Mouse (Mus musculus) layer of hippocampus, adult 11-12 months (tissue): ENCODE data around the gene Mpp2.

Experiments
- DNase-seq: peaks from one replicate; pipeline ENCODE4 v3.0.0; 2022; ENCODE audit warnings: low spot score

Mpp2 gene

GRCm38 (mm10) chr11:102035456-102035960 is 52.8 kb downstream of the Mpp2 start:
- no peak for DNase-seq

- peak; percentile 58 for DNase-seq
Measured at GRCm38 (mm10) chr11:102034887-102035286, 53.4 kb downstream of the Mpp2 start.

- DNase-seq = no peak
Measured at GRCm38 (mm10) chr11:102033055-102033591, 55.2 kb downstream of the Mpp2 start.

GRCm38 (mm10) chr11:102031149-102031548 is 57.2 kb downstream of the Mpp2 start:
- peak; percentile 45 for DNase-seq

GRCm38 (mm10) chr11:102029966-102030365 is 58.3 kb downstream of the Mpp2 start:
- DNase-seq = no peak

- no peak for DNase-seq
Measured at GRCm38 (mm10) chr11:102029304-102029703, 59.0 kb downstream of the Mpp2 start.

GRCm38 (mm10) chr11:102028087-102028816 is 60.1 kb downstream of the Mpp2 start, which contains the start of gene Mpp3:
Gene Mpp3 (minus strand): TSS chr11:102028461.
- DNase-seq = no peak

GRCm38 (mm10) chr11:102027361-102028017 is 60.8 kb downstream of the Mpp2 start:
- DNase-seq = no peak

- DNase-seq = peak; percentile 50
Measured at GRCm38 (mm10) chr11:102026694-102027360, 61.5 kb downstream of the Mpp2 start.

GRCm38 (mm10) chr11:102025991-102026660 is 62.2 kb downstream of the Mpp2 start:
- no peak for DNase-seq

GRCm38 (mm10) chr11:102025354-102025753 is 63.0 kb downstream of the Mpp2 start:
- DNase-seq = no peak

- DNase-seq = no peak
Measured at GRCm38 (mm10) chr11:102024875-102025274, 63.4 kb downstream of the Mpp2 start.

GRCm38 (mm10) chr11:102024084-102024758 is 64.1 kb downstream of the Mpp2 start:
- DNase-seq = no peak

- DNase-seq = no peak
Measured at GRCm38 (mm10) chr11:102023406-102023805, 64.9 kb downstream of the Mpp2 start.

GRCm38 (mm10) chr11:102021196-102021595 is 67.1 kb downstream of the Mpp2 start:
- DNase-seq = no peak

GRCm38 (mm10) chr11:102019736-102020135 is 68.6 kb downstream of the Mpp2 start:
- DNase-seq = no peak

GRCm38 (mm10) chr11:102016136-102016535 is 72.2 kb downstream of the Mpp2 start:
- DNase-seq = no peak

- DNase-seq = no peak
Measured at GRCm38 (mm10) chr11:102015472-102015871, 72.8 kb downstream of the Mpp2 start.

GRCm38 (mm10) chr11:102013201-102013600 is 75.1 kb downstream of the Mpp2 start:
- no peak for DNase-seq

- no peak for DNase-seq
Measured at GRCm38 (mm10) chr11:102011510-102011909, 76.8 kb downstream of the Mpp2 start.

- DNase-seq = peak; percentile 54
Measured at GRCm38 (mm10) chr11:102010140-102010539, 78.2 kb downstream of the Mpp2 start.
